Mouse (Mus musculus): ENCODE data around the gene Ccdc39. TPM values are rescaled to one million over a fixed set of nuclear protein-coding genes. Genes with fewer than 3 reads are reported as not detected.

The Ccdc39 gene
- polyA plus RNA-seq (2016; fragmentation: Nextera tagmentation; extraction: Ambion mirVana): 5.7 and 8.0 TPM in 2 replicates

GRCm38 (mm10) chr3:33843801-33844632 is at the start of gene Ccdc39:
Gene Ccdc39, minus strand, starts transcription at chr3:33844310.
- Histone ChIP-seq H3K27ac (replicated peaks) (peak within 1 kb of the TSS; percentile 88), H3K4me1 (peaks cover 15% of the 10 kb centered on the region), H3K27me3 (ENCODE audit: low read depth, poor library complexity, severe bottlenecking) (no peaks in the 10 kb centered on the region), H3K4me3 (peak within 1 kb of the TSS; percentile 69), H3K9me3 (replicated peaks) (no peaks in the 10 kb centered on the region), H3K36me3 (no peaks in the 10 kb centered on the region)
- WGBS: 4% methylated on average over 26 of the region's 26 CpGs
- DNase-seq (ENCODE audit: low spot score): peak; percentile 83

- Histone ChIP-seq H3K27ac (replicated peaks) (no peak overlapping the region), H3K4me3 (no peak overlapping the region)
- 96% methylated on average over 5 of the region's 5 CpGs for WGBS
These were observed 49.3 kb upstream of the Ccdc39 start for GRCm38 (mm10) chr3:33893433-33893832.

GRCm38 (mm10) chr3:33887438-33887837 is 43.3 kb upstream of the Ccdc39 start:
- no peak overlapping the region for H3K27ac ChIP-seq (replicated peaks)
- no peak for DNase-seq (ENCODE audit: low spot score)
- WGBS: 49% methylated on average over 8 of the region's 8 CpGs

More at GRCm38 (mm10) chr3:33893433-33893832, 49.3 kb upstream of the Ccdc39 start:
- H3K36me3 ChIP-seq: no peaks in the 10 kb centered on the region
- no peak for DNase-seq (ENCODE audit: low spot score)
- no peaks in the 10 kb centered on the region for H3K9me3 ChIP-seq (replicated peaks)
- no peaks in the 10 kb centered on the region for H3K4me1 ChIP-seq
- no peaks in the 10 kb centered on the region; the same call in 1 of the 2 replicates for H3K27me3 ChIP-seq (ENCODE audit: low read depth, poor library complexity, severe bottlenecking)

GRCm38 (mm10) chr3:33883105-33883504 is 39.0 kb upstream of the Ccdc39 start:
- H3K9me3 ChIP-seq (replicated peaks): no peaks in the 10 kb centered on the region; the same call in 1 of the 2 replicates

More at GRCm38 (mm10) chr3:33887438-33887837, 43.3 kb upstream of the Ccdc39 start:
- no peaks in the 10 kb centered on the region for H3K9me3 ChIP-seq (replicated peaks)
- H3K4me1 ChIP-seq: 0 out of 2 replicates have a peak, but pooled peaks cover 11% of the 10 kb centered on the region
- no peaks in the 10 kb centered on the region for H3K36me3 ChIP-seq
- no peaks in the 10 kb centered on the region; the same call in 1 of the 2 replicates for H3K27me3 ChIP-seq (ENCODE audit: low read depth, poor library complexity, severe bottlenecking)
- no peak overlapping the region for H3K4me3 ChIP-seq

GRCm38 (mm10) chr3:33882695-33883094 is 38.6 kb upstream of the Ccdc39 start:
- WGBS: 85% methylated on average over 2 of the region's 2 CpGs
- no peak for DNase-seq (ENCODE audit: low spot score)
- H3K27me3 ChIP-seq (ENCODE audit: low read depth, poor library complexity, severe bottlenecking): no peaks in the 10 kb centered on the region

More at GRCm38 (mm10) chr3:33883105-33883504, 39.0 kb upstream of the Ccdc39 start:
- Histone ChIP-seq H3K27me3 (ENCODE audit: low read depth, poor library complexity, severe bottlenecking) (no peaks in the 10 kb centered on the region), H3K27ac (replicated peaks) (no peak overlapping the region), H3K36me3 (no peaks in the 10 kb centered on the region), H3K4me1 (0 out of 2 replicates have a peak, but pooled peaks cover 11% of the 10 kb centered on the region), H3K4me3 (no peak overlapping the region)
- DNase-seq (ENCODE audit: low spot score): no peak
- whole genome bisulfite sequencing: 90% methylated on average over 6 of the region's 6 CpGs

GRCm38 (mm10) chr3:33878661-33879060 is 34.6 kb upstream of the Ccdc39 start:
- H3K4me3 ChIP-seq: no peak overlapping the region
- no peak for DNase-seq (ENCODE audit: low spot score)
- no peaks in the 10 kb centered on the region; the same call in 1 of the 2 replicates for H3K9me3 ChIP-seq (replicated peaks)
- H3K27ac ChIP-seq (replicated peaks): no peak overlapping the region
- H3K27me3 ChIP-seq (ENCODE audit: low read depth, poor library complexity, severe bottlenecking): no peaks in the 10 kb centered on the region
- no peaks in the 10 kb centered on the region for H3K36me3 ChIP-seq
- peaks cover 3% of the 10 kb centered on the region for H3K4me1 ChIP-seq
- WGBS: 91% methylated on average over 6 of the region's 6 CpGs

More at GRCm38 (mm10) chr3:33882695-33883094, 38.6 kb upstream of the Ccdc39 start:
- no peak overlapping the region for H3K4me3 ChIP-seq
- 0 out of 2 replicates have a peak, but pooled peaks cover 9% of the 10 kb centered on the region for H3K4me1 ChIP-seq
- H3K9me3 ChIP-seq (replicated peaks): no peaks in the 10 kb centered on the region; the same call in 1 of the 2 replicates
- no peak overlapping the region for H3K27ac ChIP-seq (replicated peaks)
- no peaks in the 10 kb centered on the region for H3K36me3 ChIP-seq

GRCm38 (mm10) chr3:33874456-33875286 is 30.6 kb upstream of the Ccdc39 start:
- Histone ChIP-seq H3K4me3 (no peak overlapping the region), H3K4me1 (peaks cover 10% of the 10 kb centered on the region), H3K27ac (replicated peaks) (no peak overlapping the region), H3K36me3 (no peaks in the 10 kb centered on the region), H3K27me3 (ENCODE audit: low read depth, poor library complexity, severe bottlenecking) (no peaks in the 10 kb centered on the region), H3K9me3 (replicated peaks) (no peaks in the 10 kb centered on the region)
- 89% methylated on average over 12 of the region's 12 CpGs for WGBS
- DNase-seq (ENCODE audit: low spot score): no peak

- Histone ChIP-seq H3K27me3 (ENCODE audit: low read depth, poor library complexity, severe bottlenecking) (no peaks in the 10 kb centered on the region), H3K9me3 (replicated peaks) (no peaks in the 10 kb centered on the region), H3K27ac (replicated peaks) (peak overlapping the region; percentile 38; the same call in 1 of the 2 replicates), H3K36me3 (no peaks in the 10 kb centered on the region), H3K4me1 (peaks cover 10% of the 10 kb centered on the region), H3K4me3 (no peak overlapping the region)
- WGBS: 80% methylated on average over 7 of the region's 7 CpGs
- no peak for DNase-seq (ENCODE audit: low spot score)
These were observed 29.7 kb upstream of the Ccdc39 start for GRCm38 (mm10) chr3:33873837-33874236.

GRCm38 (mm10) chr3:33873366-33873765 is 29.3 kb upstream of the Ccdc39 start:
- H3K4me3 ChIP-seq: no peak overlapping the region
- no peaks in the 10 kb centered on the region for H3K9me3 ChIP-seq (replicated peaks)
- no peaks in the 10 kb centered on the region for H3K27me3 ChIP-seq (ENCODE audit: low read depth, poor library complexity, severe bottlenecking)
- 70% methylated on average over 8 of the region's 8 CpGs for WGBS
- H3K4me1 ChIP-seq: peaks cover 10% of the 10 kb centered on the region
- no peak for DNase-seq (ENCODE audit: low spot score)
- H3K36me3 ChIP-seq: no peaks in the 10 kb centered on the region
- peak overlapping the region; percentile 38; the same call in 1 of the 2 replicates for H3K27ac ChIP-seq (replicated peaks)

GRCm38 (mm10) chr3:33864000-33864540 is 20.0 kb upstream of the Ccdc39 start:
- Histone ChIP-seq H3K27me3 (ENCODE audit: low read depth, poor library complexity, severe bottlenecking) (no peaks in the 10 kb centered on the region), H3K4me1 (no peaks in the 10 kb centered on the region), H3K9me3 (replicated peaks) (no peaks in the 10 kb centered on the region), H3K4me3 (no peak overlapping the region), H3K36me3 (no peaks in the 10 kb centered on the region), H3K27ac (replicated peaks) (no peak overlapping the region)
- DNase-seq (ENCODE audit: low spot score): no peak

- H3K27ac ChIP-seq (replicated peaks): no peak overlapping the region
- H3K27me3 ChIP-seq (ENCODE audit: low read depth, poor library complexity, severe bottlenecking): no peaks in the 10 kb centered on the region
- no peaks in the 10 kb centered on the region for H3K9me3 ChIP-seq (replicated peaks)
- H3K36me3 ChIP-seq: no peaks in the 10 kb centered on the region
- DNase-seq (ENCODE audit: low spot score): no peak
- H3K4me1 ChIP-seq: no peaks in the 10 kb centered on the region
- 88% methylated on average over 3 of the region's 3 CpGs for WGBS
- no peak overlapping the region for H3K4me3 ChIP-seq
These were observed 14.8 kb upstream of the Ccdc39 start for GRCm38 (mm10) chr3:33858939-33859338.

- Histone ChIP-seq H3K27me3 (ENCODE audit: low read depth, poor library complexity, severe bottlenecking) (no peaks in the 10 kb centered on the region), H3K36me3 (no peaks in the 10 kb centered on the region), H3K4me3 (no peak overlapping the region), H3K27ac (replicated peaks) (no peak overlapping the region), H3K4me1 (no peaks in the 10 kb centered on the region), H3K9me3 (replicated peaks) (no peaks in the 10 kb centered on the region)
- no peak for DNase-seq (ENCODE audit: low spot score)
- WGBS: 68% methylated on average over 1 of the region's 1 CpGs
These were observed 9.0 kb upstream of the Ccdc39 start for GRCm38 (mm10) chr3:33853062-33853461.
